Mouse (Mus musculus): ENCODE data around the gene Avpr1b.

Avpr1b gene

GRCm38 (mm10) chr1:131623644-131624043 lies 24.6 kb downstream of the Avpr1b start:
- no peak for DNase-seq

- peak; percentile 71 for DNase-seq
These were observed 25.3 kb downstream of the Avpr1b start for GRCm38 (mm10) chr1:131624175-131624835.

GRCm38 (mm10) chr1:131626200-131626599 lies 27.2 kb downstream of the Avpr1b start:
- no peak for DNase-seq

- DNase-seq = peak; percentile 15
These were observed 33.2 kb downstream of the Avpr1b start for GRCm38 (mm10) chr1:131632216-131632615.

GRCm38 (mm10) chr1:131634495-131634894 lies 35.5 kb downstream of the Avpr1b start:
- no peak for DNase-seq

GRCm38 (mm10) chr1:131637791-131638540 lies 38.9 kb downstream of the Avpr1b start, which contains the start of gene Ctse:
Ctse (plus strand) TSS chr1:131638306.
- DNase-seq = no peak

GRCm38 (mm10) chr1:131638541-131639421 lies 39.7 kb downstream of the Avpr1b start:
- no peak for DNase-seq

- DNase-seq = no peak
These were observed 41.0 kb downstream of the Avpr1b start for GRCm38 (mm10) chr1:131640062-131640461.

GRCm38 (mm10) chr1:131641565-131641964 lies 42.5 kb downstream of the Avpr1b start:
- no peak for DNase-seq

GRCm38 (mm10) chr1:131642251-131642650 lies 43.2 kb downstream of the Avpr1b start:
- no peak for DNase-seq

GRCm38 (mm10) chr1:131652670-131653443 lies 53.8 kb downstream of the Avpr1b start:
- DNase-seq = no peak

- DNase-seq = no peak
These were observed 56.6 kb downstream of the Avpr1b start for GRCm38 (mm10) chr1:131655601-131656000.

GRCm38 (mm10) chr1:131657945-131658354 lies 58.9 kb downstream of the Avpr1b start:
- DNase-seq = peak; percentile 95

GRCm38 (mm10) chr1:131659512-131660085 lies 60.6 kb downstream of the Avpr1b start:
- DNase-seq = no peak

- DNase-seq = no peak
These were observed 61.2 kb downstream of the Avpr1b start for GRCm38 (mm10) chr1:131660266-131660665.

- no peak for DNase-seq
These were observed 61.9 kb downstream of the Avpr1b start for GRCm38 (mm10) chr1:131660716-131661472.

Data from retina, postnatal 1 day (tissue).